Mouse (Mus musculus): ENCODE results near the gene Cyp2w1.

GRCm38 (mm10) chr5:139374841-139375240 is 22.4 kb downstream of the Cyp2w1 start:
- TF ChIP-seq CTCF (IDR thresholded peaks at IDR 0.05; ENCODE audit: control insufficient read depth, insufficient read depth, insufficient replicate concordance, low read depth, low read length) (no peak), POLR2A (IDR thresholded peaks at IDR 0.05; ENCODE audit: control insufficient read depth, low read depth, low read length) (no peak)

Data from testis, adult 2 months (tissue).